Mouse (Mus musculus): ENCODE measurements around the gene Abcg1.

Abcg1 gene

DNA sequence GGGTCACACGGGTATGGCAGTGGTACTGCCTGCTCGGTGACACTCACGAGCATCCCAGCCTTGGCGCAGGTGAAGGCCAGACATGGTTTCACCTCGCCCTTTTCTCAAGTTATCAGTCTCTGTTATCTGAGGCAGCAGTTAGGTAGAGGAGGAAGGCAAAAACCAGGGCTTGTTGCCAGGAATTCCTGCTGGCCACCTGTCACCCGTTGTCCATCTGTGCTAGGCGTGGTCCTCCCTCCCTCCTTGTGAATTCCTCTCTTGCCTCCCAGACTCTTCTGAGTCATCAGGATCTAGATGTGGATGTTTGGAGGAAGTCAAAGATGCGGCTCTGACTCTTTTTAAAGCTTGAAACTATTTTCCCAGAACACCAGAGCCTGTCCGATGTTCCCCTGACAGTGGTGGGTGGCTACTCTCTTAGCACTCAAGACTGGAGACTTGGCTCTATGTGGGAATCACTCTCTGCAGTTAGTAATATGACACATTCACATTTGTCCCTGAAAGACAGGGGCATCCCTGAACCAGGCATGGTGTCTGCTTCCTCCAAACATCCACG is 73.9 kb downstream of the Abcg1 start:
- peak; percentile 94 for DNase-seq

DNA sequence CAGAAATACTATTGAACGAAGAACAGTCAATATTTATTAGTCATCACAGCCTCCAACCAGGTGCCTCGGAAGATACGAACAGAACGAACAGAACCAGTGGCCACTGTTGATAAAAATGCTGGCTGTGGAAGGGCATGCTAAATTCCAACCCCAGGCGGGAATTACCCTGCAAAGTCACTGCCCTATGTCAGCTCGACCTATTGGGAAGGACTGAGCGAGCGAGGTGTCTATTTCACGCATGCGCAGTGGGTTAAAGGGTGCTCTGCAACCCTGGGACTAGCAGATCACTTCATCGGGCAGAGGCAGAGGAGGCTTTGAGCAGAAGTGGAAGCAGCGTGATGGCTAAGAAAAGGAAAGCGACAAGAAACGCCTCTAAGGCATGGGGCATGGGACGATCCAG is 76.3 kb downstream of the Abcg1 start:
- DNase-seq: no peak

DNA sequence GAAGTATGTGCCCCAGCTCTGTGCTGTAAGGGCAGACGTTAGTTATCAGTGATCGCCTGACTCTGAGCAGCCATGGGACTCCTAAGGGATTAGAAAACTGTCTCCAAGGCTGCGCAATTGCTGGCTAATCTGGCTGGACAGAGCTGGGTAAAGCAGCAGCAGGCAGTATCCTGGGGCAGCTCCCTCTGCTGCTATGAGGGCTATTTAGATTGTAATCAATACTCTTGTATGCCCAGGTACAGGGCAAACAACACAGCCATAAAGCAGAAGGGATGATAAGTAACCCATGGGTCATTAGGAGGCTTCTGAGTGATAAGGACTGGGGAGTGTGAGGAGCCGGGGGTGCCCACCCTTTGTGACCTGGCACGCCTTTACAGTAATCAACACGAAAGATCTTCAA is 77.4 kb downstream of the Abcg1 start:
- DNase-seq: peak in 1 of 2 experiments; percentile 8

DNA sequence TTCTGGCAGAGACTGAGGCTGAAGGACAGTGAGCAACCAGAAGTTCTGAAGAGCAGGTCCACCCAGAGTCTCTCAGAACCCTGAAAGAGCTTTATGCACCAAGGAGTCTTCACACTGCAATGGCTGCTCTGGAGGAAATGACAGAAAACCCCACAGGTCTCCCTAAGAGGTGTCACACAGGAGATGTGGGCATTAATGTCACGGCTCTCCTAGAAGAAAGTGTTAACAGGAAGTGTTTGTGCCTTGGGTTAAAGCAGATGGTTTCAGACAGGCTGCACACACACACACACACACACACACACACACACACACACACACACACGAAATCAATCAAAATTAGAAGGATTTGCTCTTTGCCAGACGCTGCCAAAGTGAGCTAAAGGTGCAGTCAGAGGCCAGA is 78.8 kb downstream of the Abcg1 start:
- no peak for DNase-seq

DNA sequence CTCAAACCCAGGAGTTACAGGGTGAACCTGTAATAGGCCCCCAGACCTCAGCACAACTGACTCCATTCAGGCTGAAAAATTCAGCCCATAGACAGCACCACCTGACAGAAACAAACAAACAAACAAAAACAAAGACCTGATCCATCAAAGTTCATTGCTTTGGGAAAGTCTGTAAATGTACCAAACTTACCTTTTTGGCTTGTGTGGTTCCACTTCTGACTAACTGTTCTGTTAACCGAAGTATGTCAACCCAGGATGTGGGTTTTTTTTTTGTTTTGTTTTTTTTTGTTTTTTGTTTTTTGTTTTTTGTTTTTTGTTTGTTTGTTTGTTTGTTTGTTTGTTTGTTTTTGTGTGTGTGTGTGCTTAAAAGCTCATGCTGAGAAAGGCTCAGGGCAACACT is 79.3 kb downstream of the Abcg1 start:
- no peak for DNase-seq

DNA sequence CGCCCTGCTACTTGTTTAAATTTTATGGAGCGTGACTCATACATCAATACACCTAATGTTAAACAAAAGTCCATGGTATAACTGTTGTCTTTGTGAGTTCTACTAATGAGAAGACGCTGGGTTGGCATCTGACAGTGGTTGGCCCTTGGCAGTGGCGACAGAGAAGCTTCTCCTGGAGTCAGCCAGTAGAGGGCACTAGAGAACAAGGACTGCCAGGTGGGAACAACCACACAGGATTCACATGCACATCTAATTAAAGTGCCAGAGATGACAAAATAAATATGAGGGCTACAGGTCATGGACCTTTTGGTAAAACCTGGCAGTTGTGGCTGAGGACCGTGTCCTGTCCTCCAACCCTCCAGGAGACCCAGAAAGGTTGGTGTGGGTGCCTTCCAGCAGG is 80.9 kb downstream of the Abcg1 start:
- DNase-seq: peak; percentile 78 to 82

DNA sequence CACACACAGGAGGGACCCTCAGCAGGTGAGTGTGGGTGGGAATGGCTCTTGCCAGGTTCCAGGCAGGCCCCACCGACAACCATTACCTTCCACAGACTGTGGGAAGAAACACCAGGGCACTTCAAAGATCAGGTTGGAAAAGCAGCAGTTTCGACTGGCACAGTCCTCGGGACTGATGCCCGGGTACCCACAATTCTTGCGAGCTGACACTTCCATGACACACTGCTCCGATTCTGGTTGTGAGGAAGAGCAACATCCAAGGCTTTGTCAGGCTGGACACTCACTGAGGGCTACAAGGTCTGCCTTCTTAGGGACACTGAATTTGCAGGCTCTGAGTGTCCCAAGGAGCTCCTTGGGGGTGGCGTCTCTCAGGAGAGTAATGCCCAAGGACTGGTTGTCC is 84.6 kb downstream of the Abcg1 start:
- no peak for DNase-seq

DNA sequence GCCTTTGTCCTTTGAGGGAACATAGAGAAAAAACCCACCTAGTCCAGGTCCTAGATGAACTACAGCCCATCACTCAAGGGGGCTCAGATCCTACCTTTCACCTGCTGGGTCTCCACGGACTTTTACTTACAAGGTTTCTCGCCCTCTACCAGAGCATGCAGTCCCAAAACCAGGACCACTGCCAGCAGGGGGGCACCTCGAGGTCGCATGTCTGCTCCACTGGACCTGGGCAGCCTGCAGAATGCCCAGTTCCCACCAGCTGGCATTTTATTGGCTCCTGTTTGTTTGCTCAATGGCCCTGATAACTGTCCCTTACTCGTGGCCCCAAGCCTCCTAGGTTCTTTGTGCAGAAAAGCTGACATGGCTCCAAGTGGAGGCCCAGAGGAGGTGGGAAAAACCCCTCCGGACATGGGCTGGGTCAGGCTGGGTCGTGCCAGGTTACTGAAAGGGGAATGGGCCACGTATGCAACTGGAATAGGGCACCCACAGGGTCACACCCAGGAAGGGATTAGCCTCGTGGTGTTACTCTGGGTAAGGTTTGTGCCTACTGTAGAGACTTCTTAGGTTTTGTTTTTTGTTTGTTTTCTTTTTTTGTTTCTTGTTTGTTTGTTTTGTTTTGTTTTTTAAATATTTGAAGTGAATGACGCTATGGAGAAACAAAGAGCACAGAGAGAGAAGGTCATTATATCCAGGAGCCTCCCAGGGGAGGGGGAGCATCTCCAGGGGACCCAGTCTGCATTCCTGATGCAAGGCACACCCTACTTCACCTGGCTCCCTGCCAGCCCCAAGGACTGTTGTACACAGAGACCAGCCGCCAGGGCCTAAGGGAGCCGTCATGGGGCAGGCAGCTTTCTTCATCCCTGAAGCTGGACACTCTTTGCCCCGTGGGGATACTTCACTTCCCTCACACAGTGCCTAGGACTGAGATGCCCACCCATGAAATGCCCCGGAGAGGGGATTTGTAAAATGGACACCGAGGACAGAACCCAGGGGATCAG is 86.9 kb downstream of the Abcg1 start, which contains the start of gene Tff2:
TSS of gene Tff2 (minus strand) at position 243 of the 998 bp plus-strand sequence.
- no peak for DNase-seq

DNA sequence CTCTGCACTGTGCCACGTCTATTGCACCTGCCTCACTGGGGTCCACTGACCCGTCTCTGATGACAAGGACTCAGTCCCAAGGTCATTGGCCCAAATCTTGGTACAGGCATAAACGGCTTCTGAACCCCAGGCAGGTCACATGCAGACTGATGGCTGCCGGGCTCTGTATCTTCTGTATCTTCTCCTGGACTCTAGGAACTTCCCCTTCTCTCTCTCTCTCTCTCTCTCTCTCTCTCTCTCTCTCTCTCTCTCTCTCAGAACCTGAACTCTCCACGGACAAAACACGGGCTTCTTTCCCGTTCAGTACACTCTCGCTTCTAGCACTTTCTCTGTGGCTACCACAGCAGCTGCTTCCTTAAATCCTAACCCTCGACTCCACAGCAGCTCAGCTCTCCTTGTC is 88.5 kb downstream of the Abcg1 start:
- no peak for DNase-seq

DNA sequence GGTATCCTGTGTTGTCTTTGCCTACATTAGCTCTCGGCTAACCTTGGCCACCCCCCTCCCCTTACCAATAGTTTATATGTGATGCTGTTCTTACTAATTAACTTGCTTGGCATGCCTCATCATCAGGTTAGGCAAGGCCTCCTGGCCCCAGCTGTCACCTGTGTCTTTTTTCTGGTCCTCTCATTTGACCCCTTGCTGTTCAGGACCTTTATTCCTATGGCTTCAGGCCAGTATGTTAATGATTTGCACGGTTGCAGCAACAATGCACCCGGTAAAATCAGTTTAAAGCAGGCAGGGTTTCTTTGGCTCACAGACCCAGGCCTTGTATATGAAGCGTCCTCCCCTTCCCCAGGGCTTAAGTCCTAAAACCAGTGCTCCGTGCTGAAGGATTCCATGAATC is 95.0 kb downstream of the Abcg1 start:
- DNase-seq: no peak

DNA sequence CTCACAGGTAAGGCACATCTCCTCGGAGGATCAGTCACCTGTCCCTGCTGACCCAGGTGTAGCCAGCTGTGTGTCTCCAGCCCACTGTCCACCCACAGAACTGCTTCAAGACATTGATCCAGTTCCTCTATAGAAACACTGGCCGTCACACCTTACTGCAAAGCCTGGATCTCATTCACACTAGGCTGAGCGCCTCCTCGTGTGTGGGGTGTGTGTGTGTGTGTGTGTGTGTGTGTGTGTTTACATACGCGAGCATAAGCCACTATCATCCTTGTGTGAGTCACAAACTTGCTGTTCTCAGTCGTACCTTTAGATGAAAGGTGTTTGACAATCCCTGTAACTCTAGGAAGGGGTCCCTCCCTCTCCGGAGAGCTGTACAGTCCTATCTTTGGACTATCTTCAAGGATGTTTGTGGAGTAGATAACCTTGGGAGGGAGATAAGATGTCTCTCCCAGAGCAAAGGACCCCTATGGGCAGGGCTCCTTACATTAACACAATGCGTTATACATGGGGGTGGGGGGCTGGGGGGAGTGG is 95.6 kb downstream of the Abcg1 start:
- DNase-seq: no peak

DNA sequence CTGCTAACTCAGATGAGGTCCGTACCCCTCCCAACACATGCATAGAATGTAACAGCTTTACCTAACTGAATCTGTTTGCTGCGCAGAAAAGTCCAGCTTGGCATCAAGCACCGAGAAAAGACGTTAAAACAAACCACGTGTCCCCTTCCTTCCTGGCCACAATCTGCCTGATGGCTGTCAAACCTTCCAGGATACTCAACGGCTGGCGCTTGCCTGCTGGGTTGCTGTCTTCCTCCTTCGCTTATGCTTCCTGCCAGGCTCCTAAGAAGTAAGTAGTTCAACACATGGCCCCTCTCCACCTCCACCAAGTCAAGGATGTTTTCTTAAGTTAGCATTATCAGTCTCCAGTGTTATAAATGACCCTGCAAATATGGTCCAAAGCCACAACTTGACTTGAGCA is 96.3 kb downstream of the Abcg1 start:
- no peak for DNase-seq

DNA sequence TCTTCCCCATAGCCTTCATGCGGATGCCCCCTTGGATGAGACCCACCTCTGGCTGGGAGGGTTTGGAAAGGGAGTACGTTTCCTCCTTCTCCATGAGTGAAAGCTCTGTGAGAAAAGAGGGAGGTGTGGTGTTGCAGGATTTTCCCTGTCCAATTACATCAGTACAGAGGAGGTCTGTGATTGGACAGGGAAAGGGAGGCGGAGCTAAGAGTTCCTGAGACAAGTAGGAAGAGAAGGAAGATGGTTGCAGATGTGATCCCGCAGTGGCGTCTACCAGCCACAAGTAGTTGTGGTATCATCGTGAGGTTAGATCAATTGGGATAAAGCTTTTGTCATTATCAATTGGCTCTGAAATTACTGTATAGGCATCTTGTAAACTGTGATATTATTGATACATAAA is 100.4 kb downstream of the Abcg1 start:
- no peak for DNase-seq

DNA sequence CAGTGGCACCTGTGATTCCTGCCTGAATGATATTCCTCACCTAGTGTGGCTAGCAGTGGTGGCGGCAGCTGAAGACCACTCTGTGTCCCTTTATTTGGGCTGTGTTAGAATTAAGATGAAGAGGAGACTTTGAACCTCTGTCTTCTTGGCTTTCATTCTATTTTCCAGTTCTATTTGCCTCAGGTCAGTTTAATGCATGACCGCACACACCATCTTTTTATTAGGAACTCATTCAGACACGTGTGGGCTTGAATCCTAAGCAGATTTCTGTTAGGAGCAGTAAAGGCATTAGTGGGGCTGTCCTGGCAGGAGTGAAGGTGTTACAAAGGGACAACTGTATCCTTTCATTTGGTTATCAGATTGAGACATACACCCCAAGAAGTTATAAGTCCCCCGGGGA is 102.8 kb downstream of the Abcg1 start:
- DNase-seq: no peak

DNA sequence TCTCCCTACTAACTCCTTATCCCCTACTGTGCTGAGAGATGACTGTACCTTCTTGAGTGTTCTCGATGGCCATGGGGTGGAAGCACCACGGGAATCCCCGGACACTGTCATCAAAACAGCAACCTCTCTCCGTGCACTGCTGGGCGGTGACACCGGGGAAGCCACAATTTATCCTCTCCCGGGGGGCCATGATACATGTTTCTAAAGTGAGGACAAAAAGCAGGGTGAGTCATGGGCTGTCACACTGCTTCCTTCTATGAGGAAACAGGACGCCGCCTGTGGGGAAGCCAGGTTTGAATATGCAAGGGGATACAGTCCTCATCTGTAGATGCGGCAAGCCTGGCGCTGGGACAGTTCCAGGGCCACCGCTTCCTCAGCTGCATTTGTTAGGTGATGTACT is 105.1 kb downstream of the Abcg1 start:
- DNase-seq: no peak

DNA sequence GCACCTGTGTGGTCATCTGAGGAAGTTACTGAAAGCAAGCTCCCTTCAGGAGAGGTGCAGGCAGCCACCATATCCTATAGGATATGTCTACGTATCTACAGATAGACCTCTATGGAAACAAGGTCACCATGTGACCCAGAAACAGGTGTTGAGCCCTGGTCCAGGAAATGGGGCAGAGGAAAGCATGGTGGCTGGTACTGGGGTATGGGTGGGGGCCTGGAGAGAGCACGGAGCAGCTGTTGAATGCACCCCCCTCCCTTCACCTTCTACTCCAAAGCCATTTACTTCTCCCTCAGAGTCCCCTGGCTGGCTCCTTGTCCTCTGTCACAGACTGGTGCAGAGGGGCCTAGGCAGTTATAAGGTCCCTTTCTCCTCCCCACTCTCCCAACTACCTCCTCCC is 106.3 kb downstream of the Abcg1 start:
- no peak for DNase-seq

DNA sequence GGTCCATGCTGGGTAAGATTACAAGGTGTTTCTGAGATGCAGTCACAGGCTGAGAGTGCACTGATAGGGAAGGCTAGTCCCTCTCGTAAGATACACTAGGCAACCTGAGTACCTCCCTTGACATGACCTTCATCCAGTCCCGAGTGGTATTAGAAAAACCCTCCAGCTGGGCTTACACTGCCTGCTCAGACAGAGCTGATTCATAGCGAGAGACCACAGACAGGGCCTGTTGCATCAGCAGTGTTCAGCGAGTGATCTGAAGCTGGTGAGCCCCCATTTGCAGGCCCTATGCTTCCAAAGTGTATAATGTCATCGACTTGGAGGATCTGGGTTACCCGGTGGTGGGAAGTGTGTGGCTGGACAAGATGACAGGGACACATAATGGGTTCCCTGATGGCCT is 107.7 kb downstream of the Abcg1 start, which contains the start of gene Tff1:
TSS of gene Tff1 (minus strand) at position 151 of the 400 bp plus-strand sequence.
- DNase-seq: no peak
